Mouse (Mus musculus) layer of hippocampus, postnatal 25 days (tissue): ENCODE measurements at regions not wholly inside any gene's neighbourhood (a gene's known extent, or its start where the extent isn't known, plus 50 kb on each side); places are given as distances from the start of the nearest gene placed in this dataset.

Experiments
- DNase-seq, 2 experiments: peaks; one replicate each; pipeline ENCODE4 v3.0.0; 2022; ENCODE audit warnings: mixed read lengths in 2 of 2, low spot score in 1 of 2; ENCODE audit errors: extremely low spot score in 1 of 2

GRCm38 (mm10) chr17:48780217-48780616, 152.0 kb upstream of the Lrfn2 start:
- no peak for DNase-seq

- no peak for DNase-seq
These were observed 147.8 kb upstream of the Lrfn2 start for GRCm38 (mm10) chr17:48784417-48784816.

DNA sequence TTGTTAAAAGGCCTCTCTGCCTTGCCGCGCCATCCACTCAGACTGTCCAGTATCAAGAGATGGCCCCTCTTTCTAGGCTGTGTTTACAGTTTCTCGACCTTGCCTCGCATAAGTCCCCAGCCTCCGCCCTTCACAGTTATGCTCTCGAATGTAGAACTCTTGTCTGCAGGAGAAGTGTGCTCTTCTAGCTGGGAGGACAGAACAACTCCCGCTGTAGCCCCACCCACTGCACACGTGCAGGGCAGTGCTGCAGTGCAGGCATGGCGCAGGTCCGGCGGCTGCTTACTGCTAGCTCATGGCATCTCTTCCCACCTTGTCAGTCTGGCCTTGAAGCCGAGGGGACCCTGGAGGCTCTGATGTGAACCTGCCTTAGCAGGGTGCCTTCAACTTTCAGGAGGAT, 145.7 kb upstream of the Lrfn2 start:
- no peak for DNase-seq

GRCm38 (mm10) chr17:48789846-48790245, 142.3 kb upstream of the Lrfn2 start:
- DNase-seq = peak in 1 of 2 experiments; percentile 19

DNA sequence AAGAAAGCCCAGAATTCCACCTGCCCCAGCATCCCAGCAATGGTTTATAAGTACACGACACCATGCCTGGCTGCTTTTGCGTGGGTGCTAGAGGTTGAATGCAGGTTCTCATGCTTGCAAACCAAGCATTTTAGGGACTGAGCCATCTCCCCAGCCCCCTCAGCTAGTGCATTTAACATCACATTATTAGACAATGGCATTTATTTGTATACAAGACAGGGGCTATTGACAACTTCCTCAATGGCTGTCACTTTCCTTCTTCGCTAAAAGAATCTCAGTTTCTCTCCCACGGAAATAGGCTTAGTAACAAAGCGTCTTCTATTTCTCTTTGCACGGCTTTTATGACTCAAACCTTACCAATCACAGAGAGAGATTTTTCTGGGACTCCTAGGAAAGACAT, 141.7 kb upstream of the Lrfn2 start:
- no peak for DNase-seq

DNA sequence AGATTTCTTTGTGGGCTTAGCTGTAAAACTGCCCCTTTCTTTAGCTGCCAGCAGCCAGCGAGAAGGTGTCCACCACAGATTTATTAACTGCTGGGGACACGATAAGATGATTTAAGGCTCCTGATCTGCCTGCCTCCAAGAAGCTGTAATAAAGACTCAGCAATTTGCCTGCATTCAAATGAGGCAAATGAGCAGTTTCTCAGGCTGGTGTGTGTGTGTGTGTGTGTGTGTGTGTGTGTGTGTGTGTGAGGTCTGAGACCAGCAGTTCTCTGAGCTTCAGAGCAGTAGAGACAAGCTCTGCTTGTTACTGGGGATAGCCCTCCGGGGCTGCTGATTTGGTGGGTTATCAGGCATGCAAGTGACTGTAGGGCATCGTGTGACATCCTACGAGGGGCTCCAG, 139.2 kb upstream of the Lrfn2 start:
- no peak for DNase-seq

DNA sequence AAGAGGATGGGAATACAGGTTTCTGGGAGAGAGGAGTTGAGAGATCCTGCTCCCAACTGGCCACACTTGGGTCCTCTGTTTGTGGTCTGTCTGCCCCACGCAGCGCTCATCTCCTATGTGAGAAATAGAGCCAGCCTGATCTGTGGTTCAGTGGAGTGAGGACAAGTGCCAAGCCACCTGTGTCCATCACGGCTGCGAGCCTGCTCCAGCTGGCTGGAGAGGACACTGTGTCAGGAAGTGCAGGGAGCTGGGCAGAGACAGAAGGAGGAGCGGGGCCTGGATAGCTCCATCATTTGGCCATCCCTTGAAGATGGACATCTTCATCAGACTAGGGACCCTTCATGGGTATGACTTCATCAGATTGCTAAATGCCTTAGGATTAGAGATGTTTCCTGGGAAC, 136.4 kb upstream of the Lrfn2 start:
- no peak for DNase-seq

DNA sequence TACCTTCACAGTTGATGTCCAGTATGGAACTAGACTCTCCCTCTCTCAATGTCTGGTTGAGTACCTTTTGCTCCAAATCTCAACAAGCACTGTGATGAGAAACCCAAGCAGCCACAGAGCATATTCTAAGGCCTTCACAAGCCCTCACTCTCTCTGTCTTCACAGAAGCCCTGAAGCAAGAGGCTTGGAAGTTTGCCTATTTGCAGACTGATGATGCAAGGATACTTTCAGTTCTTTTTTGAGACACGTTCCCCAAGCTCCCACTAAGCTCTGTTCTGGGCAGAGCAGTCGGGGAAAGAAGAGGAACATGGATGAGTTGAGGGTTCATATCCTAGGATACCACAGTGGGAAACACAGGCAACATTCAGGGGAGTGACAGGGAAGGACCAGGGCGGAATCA, 134.0 kb upstream of the Lrfn2 start:
- no peak for DNase-seq

GRCm38 (mm10) chr17:48802673-48803072, 129.5 kb upstream of the Lrfn2 start:
- no peak for DNase-seq

DNA sequence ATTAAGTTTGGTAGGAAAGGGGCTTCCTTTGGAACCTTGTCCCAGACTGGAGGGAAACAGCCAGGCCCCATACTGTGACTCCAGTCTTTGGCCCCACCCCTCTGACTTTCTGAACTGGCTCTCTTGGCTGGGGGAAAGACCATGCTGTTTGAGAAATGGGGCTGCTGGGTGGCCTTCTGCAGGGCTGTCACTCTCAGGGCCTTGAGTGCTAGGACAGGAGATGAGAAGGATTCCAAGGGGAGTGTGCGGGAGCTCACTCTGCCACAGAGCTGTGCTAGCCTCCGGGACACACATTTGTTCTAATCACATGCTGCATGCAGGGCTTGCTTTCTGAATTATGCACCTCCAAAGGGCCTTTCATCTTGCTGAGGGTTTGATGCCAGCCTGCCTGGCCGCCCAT, 124.3 kb upstream of the Lrfn2 start:
- DNase-seq = no peak

- DNase-seq = no peak
These were observed 117.2 kb upstream of the Lrfn2 start for GRCm38 (mm10) chr17:48814753-48815504.

- DNase-seq = no peak
These were observed 115.4 kb upstream of the Lrfn2 start for GRCm38 (mm10) chr17:48816588-48817324.

GRCm38 (mm10) chr17:48817551-48817950, 114.6 kb upstream of the Lrfn2 start:
- DNase-seq = no peak

- DNase-seq = no peak
These were observed 112.5 kb upstream of the Lrfn2 start for GRCm38 (mm10) chr17:48819703-48820102.

DNA sequence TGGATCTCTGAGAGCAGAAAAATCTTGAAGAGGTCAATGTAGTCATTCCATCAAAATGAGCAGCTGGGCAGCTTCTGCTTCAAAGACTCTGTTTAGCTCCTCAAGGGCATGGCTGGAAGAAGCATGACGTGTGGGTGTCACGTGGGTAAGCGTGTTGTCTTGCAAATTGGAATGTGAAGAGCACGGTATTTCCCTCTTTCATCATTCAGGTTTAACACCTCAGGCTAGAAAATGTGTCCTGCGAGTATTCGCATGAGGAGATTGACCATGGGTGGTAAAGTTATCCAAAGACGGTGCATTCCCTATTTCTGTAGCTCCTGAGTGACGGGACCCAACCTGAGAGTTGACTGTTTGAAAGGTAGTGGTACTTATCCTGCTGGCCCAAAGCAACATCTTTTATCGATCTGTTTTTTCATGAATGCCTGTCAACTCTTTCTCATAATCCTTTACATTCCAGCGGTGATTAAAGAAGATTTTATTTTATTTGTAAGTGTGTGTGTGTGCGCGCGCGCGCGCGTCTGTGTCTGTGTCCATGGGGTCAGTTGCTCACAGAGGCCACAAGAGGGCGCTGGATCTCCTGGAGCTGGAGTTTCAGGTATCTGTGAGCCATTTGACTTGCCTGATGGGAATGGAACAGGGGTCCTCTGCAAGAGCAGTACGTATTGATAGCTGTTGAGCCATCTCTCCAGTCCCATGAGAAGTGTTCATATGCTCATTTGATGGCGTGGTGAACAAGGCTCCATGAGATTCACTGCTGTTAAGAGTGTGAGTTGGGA, 109.9 kb upstream of the Lrfn2 start:
- no peak for DNase-seq

GRCm38 (mm10) chr17:48823921-48824320, 108.3 kb upstream of the Lrfn2 start:
- DNase-seq = no peak

- no peak for DNase-seq
These were observed 106.8 kb upstream of the Lrfn2 start for GRCm38 (mm10) chr17:48825212-48825913.

DNA sequence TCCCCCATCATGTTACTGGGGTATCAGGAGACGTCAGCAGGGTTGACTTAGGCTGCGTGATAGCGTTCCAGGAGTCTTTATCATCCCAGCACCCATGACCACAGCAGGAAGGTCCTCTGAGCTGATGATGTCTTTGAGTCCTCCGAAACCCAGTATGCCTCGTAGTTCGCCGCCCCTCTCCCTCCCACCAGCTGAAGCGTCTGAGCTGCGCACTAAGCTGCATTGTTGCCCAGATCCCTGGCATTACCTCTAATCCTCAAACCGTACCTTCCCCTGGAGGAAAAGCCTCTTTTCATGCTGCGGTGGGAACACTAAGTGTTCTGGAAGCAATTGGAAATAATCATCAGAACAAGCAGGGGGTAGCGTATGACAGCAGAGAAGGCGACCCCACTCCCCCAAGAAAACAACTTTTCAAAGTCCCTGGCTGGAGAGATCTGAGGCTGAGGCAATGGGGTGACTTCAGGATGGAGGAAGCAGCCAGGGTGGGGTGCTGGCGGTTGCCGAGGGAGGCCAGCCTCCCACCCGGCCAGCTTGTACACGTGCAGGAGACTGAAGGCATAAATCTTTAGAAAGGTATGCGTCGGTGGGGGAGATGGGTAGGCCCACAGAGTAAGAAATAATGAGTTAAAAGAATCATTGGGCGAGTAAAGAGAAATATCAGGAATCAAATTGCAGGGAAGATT, 93.7 kb upstream of the Lrfn2 start:
- no peak for DNase-seq

DNA sequence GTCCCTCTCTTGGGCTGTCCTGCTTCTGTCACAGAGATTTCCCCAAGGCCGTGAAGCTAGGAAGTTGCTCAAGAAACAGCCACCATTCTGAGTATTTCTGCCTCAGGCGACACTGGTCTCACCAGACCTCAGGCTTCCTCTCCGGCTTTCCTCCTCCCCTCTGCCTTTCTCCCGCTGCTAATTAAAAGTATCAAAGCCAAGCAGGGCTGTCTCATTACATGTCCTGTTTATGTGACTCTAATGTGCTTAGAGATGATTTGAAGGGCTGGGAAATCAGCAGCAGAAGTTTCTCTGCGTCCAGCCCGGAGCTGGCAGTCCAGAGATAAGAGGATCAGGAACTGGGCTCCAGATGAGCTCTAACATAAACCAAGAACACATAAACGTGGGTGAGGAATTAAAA, 84.3 kb upstream of the Lrfn2 start:
- no peak for DNase-seq

DNA sequence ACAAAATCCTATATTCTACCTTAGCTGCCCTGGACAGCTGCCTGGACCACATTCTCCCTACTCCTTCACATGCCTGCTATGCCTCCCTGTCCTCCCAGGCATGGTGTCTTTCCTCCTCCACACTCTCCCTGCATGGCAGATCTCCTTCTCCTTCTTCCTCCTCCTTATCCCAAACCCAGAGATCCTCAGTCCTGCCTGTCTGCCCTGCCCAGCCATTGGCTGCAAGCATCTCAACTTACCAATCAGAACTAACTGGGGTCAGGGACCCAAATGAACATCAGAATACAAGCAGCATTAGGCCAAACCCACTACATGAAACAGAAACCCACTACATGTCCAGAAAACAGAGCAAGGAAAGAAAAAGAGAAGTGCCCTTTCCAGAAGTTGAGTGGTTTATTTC, 81.3 kb upstream of the Lrfn2 start:
- DNase-seq = no peak
